Mouse (Mus musculus) liver, postnatal 0 days (tissue): Measurements from ENCODE around the gene Gdpd1.

Experiments used
- CTCF ChIP-seq: sonication (generic); IDR thresholded peaks from 2 replicates; pipeline ENCODE4 v1.5.1; 2016; ENCODE audit warnings: antibody characterized with exemption, low read depth
- EP300 ChIP-seq: IDR thresholded peaks from 2 replicates; pipeline ENCODE4 v1.6.1; 2016; ENCODE audit warnings: antibody characterized with exemption, low read depth, mild to moderate bottlenecking

- TF ChIP-seq CTCF (no peak), EP300 (no peak)
These were observed 36.5 kb upstream of the Gdpd1 start for GRCm38 (mm10) chr11:87110172-87110909.
